Mouse (Mus musculus) megakaryocyte progenitor cell, adult 5-6 weeks (primary cell): ENCODE measurements around the gene Nol4l. TPM values are rescaled to one million over a fixed set of nuclear protein-coding genes. Genes with fewer than 3 reads are reported as not detected.

ENCODE experiments used
- total RNA-seq, 2 experiments: library from RNA; stranded (forward) in 1 of 2; stranded (reverse) in 1 of 2; fragments of 157-497, 149-512 nt in 1 of 2; fragments of 200-1000 nt in 1 of 2; gene quantifications; 2 replicates each; pipeline versions ENCODE4 v1.2.3 to v1.2.4; 2015 to 2017

Gene Nol4l
- total RNA-seq, 2 experiments from 2014 or later = 3.7 to 4.4 TPM

Other genes with a start within 250 kb of the Nol4l start
- 3.6 and 5.5 TPM in 2 replicates for gene Kif3b, start 238.6 kb downstream of the Nol4l start, total RNA-seq (2015)
- 9.9 and 11.3 TPM in 2 replicates for gene Kif3b, start 238.6 kb downstream of the Nol4l start, total RNA-seq (2017)
- gene Asxl1, start 184.1 kb downstream of the Nol4l start, total RNA-seq (2015) = 31.1 and 32.0 TPM in 2 replicates
- gene Asxl1, start 184.1 kb downstream of the Nol4l start, total RNA-seq (2017) = 20.0 and 24.1 TPM in 2 replicates
- gene 4930404H24Rik, start 37.2 kb downstream of the Nol4l start, total RNA-seq (2015) = not detected in 2 replicates
- not detected in 2 replicates for gene 4930404H24Rik, start 37.2 kb downstream of the Nol4l start, total RNA-seq (2017)
- gene Commd7, start 102.8 kb upstream of the Nol4l start, total RNA-seq (2015) = 37.2 and 45.9 TPM in 2 replicates
- gene Commd7, start 102.8 kb upstream of the Nol4l start, total RNA-seq (2017) = 32.2 and 43.8 TPM in 2 replicates
- 15.0 and 17.8 TPM in 2 replicates for gene Dnmt3b, start 119.5 kb upstream of the Nol4l start, total RNA-seq (2015)
- 15.2 and 16.7 TPM in 2 replicates for gene Dnmt3b, start 119.5 kb upstream of the Nol4l start, total RNA-seq (2017)
- gene Dnmt3c, start 166.7 kb upstream of the Nol4l start, total RNA-seq (2015) = 0.07 and 0.22 TPM in 2 replicates
- gene Dnmt3c, start 166.7 kb upstream of the Nol4l start, total RNA-seq (2017) = 0.20 TPM in 1 of 2 replicates, not detected in the other
- 121 and 132 TPM in 2 replicates for gene Mapre1, start 211.3 kb upstream of the Nol4l start, total RNA-seq (2015)
- gene Mapre1, start 211.3 kb upstream of the Nol4l start, total RNA-seq (2017) = 221 and 234 TPM in 2 replicates
- gene Efcab8, start 250.0 kb upstream of the Nol4l start, total RNA-seq (2015) = 0.05 TPM in 1 of 2 replicates, not detected in the other
- 0.14 and 0.17 TPM in 2 replicates for gene Efcab8, start 250.0 kb upstream of the Nol4l start, total RNA-seq (2017)